Mouse (Mus musculus): ENCODE measurements around the gene Dpy30.

Dpy30 gene

GRCm38 (mm10) chr17:74265156-74265505, 58.6 kb downstream of the Dpy30 start:
- DNase-seq (ENCODE audit: low read depth, low spot score), result no peak

GRCm38 (mm10) chr17:74264333-74265155, 59.2 kb downstream of the Dpy30 start:
- no peak for DNase-seq (ENCODE audit: low read depth, low spot score)

GRCm38 (mm10) chr17:74262415-74262814, 61.3 kb downstream of the Dpy30 start:
- no peak for DNase-seq (ENCODE audit: low read depth, low spot score)

Measured in forelimb bud, embryonic 11.5 days (tissue).